Mouse (Mus musculus) mouse embryonic stem cell (cell line): ENCODE data around the gene Csgalnact2.

ENCODE experiments used
- in situ Hi-C, 2 experiments: fragments of 300-500 bp; cut with MboI; formaldehyde crosslinking; loops; 1 replicate in 1 of 2; 3 replicates in 1 of 2; pipeline ENCODE4 v1.14.3; 2019 to 2020; ENCODE audit warnings: low sequenced_read_pairs in 2 of 2, low pct_unique_long_range_greater_than_20kb in 1 of 2, mixed read lengths in 1 of 2; ENCODE audit not compliant: unreplicated experiment in 1 of 2

Gene Csgalnact2

DNA sequence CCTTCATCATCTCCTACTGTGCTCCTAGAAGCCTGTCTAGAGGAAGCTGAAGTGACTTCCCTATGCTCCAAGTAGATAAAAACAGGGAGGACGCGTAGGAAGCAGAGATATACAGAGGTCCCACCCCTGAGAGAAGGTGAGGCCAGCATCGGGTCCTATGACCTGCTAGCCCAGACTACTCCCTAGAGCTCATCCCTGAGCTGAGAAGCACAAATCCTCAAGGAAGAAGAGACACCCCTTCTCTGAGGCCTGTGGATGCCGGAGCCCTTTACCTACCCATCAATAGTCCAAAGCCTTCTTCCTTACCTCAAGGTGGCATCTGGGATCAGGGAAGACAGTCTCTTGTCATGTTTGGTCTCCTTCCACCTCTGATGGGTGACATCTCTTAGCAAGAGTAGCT lies 58.2 kb downstream of the Csgalnact2 start:
- in situ Hi-C loops: no loop called here

DNA sequence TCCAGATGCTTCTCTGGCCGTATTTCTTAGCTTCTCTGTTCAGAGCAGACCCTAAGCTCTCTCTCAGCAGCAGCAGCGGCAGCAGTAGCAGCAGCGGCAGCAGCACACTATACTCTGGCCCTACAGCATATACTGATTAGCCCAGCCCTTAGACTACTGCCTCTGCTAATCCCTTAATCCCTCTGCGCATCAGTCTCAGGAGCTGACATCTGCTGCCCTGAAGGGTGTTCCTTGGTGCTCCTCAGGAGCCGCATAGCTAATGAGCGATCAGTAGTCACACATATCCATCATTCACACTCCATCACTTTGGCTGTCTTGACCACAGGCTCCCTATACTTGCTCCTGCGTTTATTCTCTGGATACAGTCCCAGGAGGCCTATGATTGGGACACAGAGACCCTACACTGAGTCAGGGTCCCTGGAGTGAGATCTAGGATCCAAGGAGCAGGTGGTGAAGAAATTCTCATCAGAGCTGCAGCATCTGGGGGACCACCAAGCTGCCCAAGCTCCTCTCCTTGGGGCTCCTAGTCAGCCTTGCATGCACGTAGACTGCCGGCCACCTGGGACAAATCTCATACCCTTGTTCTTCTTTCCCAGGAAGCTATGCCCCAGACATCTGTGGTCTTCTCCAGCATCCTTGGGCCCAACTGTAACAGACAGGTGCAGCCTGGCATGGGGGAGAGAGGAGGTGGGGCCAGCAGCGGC lies 59.0 kb downstream of the Csgalnact2 start:
- in situ Hi-C loops: no loop called here

DNA sequence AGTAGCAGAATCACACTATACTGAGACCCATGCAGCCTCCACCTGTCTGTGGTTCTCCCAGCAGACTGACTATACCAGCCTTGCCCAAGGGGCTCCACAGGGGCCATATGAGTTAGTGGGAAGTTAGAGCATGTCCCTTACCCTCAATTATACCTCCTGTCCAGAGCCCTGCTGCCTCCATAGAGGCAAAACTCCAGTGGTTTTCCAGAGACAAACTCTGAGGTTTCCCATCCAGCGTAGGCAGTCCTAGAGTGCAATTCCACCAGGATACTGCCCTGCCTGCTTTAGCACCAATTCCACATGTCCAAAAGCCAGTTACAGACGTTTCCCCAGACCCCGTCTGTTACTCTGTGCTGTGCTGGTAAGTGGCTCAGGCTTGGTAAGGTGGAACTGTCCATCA lies 59.6 kb downstream of the Csgalnact2 start:
- in situ Hi-C loops: no loop called here

DNA sequence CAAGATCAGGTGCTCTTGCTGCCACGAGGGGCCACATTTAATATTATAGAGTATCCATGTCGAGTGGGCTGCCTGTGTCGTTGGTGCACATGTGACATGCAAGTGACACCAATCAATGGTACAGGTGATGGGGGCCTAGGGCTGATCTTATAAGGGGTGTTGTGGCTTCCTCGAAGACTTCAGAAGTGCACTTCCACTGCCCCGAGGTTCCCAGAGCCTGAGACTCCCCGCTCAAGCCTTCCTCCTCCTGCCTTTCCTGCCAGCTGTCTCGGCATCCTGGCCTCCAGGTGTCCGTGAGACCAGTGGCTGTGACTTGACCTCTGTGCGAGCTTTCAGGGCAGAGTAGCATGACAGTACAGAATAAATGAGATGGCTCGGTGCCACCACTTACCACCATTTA lies 60.2 kb downstream of the Csgalnact2 start:
- in situ Hi-C loops: no loop called here

- in situ Hi-C loops: no loop called here
Measured at GRCm38 (mm10) chr6:118077421-118077820, 61.5 kb downstream of the Csgalnact2 start.

DNA sequence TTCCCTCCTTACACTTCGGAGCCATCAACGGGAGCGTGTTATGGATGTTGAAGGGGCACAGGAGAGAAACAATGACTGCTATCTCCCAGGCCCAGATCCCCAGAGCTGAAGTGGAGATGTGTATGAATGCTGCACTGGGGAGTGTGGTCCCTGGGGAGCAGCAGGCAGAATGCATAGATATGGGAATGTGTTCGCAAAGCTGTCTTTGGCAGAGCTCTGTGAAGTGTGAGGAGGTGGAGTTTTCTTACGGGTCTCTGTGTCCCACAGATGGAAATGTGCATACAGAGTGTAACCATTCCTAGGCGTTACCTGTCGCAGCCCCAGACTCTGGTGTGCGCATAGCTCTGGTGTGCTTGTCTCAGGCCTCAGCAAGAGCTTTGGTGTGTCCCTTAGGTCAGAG lies 62.2 kb downstream of the Csgalnact2 start:
- in situ Hi-C loops: no loop called here

- in situ Hi-C loops: no loop called here
Measured at GRCm38 (mm10) chr6:118076256-118076655, 62.7 kb downstream of the Csgalnact2 start.

GRCm38 (mm10) chr6:118074151-118074550 lies 64.8 kb downstream of the Csgalnact2 start:
- in situ Hi-C loops: no loop called here

DNA sequence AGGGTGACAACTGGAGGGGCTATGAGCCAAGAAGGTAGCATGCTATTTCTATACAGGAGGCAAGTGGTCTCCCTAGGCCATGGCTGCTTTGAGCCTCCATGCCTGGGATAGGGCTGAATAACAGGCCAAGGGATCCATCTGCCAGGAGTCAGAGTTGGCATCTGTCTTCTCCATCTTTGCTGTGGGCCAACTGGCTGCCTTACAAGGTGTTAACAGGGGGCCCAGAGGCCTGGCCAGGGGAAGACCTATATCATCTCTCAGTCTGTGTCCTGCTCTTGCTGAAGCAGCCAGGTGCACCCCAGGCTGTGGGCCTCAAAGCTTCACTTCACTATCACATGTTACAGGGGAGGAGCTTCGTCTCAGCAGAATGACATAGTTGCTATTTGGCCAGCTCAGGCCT lies 66.8 kb downstream of the Csgalnact2 start:
- in situ Hi-C loops: no loop called here

GRCm38 (mm10) chr6:118071416-118071815 lies 67.5 kb downstream of the Csgalnact2 start:
- in situ Hi-C loops: no loop called here

DNA sequence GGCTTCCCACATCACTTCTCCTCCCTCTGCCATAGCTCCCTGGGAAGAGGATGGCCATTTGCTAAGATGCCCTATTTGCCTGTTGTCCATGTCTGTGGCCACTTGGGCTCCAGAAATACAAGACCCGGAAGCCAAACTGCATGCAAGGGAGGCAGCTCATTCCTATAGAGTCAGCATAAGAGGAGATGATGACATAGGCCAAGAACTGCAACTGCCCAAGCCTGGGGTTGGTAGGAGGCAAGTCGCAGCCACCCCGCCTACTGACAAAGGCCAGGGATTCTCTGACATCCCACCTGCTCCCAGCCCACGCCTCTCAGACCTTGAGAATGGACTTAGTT lies 68.0 kb downstream of the Csgalnact2 start:
- in situ Hi-C loops: no loop called here

DNA sequence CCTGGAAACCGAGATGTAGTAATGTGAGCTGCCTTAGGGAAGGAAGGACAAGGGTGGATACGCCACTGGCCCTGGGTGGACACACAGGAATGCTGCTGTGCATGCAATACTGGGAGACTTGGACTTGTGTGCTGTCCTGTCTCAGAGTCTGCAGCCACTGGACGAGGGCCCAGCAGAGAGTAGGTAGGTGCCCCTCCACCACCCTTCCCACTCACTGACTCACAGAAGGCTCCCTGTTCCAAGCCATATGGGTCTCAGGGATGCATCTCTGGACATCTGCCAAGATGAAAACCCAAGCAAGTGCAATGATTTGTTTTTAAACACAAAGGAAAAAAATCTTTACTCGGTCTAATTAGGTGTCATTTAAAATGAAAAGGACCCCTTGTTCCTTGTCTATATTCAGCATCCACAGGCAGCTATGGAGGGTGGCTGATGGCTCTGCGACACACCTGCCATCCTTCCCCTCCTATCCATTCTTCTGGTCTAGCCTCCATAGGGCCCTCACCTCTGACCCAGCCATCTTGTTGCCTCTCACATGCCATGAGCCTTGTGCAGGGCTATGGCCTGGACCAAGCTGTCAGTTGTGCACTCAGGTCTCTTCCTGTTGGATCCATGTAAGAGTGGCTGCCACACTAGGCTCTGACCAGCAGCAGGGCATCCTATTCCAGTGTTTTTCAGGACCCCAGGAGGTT lies 68.5 kb downstream of the Csgalnact2 start:
- in situ Hi-C loops: no loop called here

GRCm38 (mm10) chr6:118067720-118068119 lies 71.2 kb downstream of the Csgalnact2 start:
- in situ Hi-C loops: no loop called here

GRCm38 (mm10) chr6:118066199-118067081 lies 72.5 kb downstream of the Csgalnact2 start:
- in situ Hi-C loops: no loop called here

DNA sequence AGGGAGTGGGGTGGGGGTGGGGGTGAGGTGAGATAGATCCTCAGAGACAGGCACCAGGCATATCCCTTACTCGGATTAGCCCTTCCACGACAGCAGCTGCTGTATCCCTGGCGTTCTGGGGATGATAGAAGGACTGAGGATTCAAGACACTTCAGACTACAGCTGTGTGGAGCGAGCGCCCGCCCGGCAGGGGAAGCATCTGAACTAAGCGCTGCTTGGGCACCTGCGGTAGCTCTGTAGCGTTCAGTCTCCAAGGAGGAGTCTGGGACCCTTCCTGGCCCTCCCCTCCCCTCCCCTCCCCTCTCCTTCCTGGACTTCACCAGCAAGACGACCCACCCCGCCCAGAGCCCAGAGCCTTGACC lies 73.1 kb downstream of the Csgalnact2 start:
- in situ Hi-C loops: no loop called here

GRCm38 (mm10) chr6:118064968-118065530 lies 73.9 kb downstream of the Csgalnact2 start:
- in situ Hi-C loops: no loop called here

DNA sequence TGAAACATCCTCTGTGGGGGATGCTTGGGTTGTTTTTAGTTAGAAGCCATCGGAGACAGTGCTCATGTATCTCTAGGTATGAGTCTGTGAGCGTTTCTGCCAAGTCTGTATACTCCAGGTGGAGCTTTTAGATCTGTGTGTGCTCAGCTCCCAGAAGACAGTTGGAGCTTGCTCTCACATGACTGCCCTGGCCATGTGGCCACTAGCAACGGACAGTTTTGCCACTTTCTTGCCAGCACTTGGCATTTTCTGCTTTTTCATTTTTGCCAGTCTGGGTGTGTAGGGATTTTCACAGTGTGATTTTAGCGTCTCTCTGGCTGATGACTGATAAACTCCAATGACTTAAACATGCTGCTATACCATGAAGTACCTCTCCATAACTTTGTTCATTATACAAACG lies 75.7 kb downstream of the Csgalnact2 start:
- in situ Hi-C loops: no loop called here

DNA sequence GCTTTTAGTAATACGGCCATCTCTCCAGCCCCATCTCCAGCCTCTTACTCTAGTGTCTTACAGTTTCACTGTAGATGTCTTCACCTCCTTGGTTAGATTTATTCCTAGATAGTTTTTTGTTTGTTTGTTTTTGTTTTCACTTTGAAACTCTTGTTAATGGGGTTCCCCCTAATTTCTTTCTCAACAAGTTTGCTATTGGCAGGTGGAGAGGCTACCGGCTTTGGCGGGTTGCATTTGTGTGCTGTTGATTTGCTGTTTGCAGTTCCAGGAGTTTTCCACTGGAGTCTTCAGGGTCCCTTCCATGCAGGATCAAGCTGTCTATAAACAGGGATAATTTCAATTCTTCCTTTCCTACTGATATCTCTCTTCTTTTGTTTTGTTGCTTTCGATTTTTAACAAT lies 77.7 kb downstream of the Csgalnact2 start:
- in situ Hi-C loops: no loop called here
